Mouse (Mus musculus): ENCODE measurements around the gene Pdlim5.
"Not testable (repeated sequence)": the region's sequence is repeated elsewhere in the genome, so short reads cannot be mapped to it uniquely, and the experiment has no call there.

Gene Pdlim5

GRCm38 (mm10) chr3:142395520-142396193 lies at the start of gene Pdlim5:
Gene Pdlim5 (minus strand): TSS chr3:142395696.
- DNase-seq (ENCODE audit: low spot score) = peak; percentile 88

GRCm38 (mm10) chr3:142443710-142444043 lies 48.2 kb upstream of the Pdlim5 start:
- no peak for DNase-seq (ENCODE audit: low spot score)

DNA sequence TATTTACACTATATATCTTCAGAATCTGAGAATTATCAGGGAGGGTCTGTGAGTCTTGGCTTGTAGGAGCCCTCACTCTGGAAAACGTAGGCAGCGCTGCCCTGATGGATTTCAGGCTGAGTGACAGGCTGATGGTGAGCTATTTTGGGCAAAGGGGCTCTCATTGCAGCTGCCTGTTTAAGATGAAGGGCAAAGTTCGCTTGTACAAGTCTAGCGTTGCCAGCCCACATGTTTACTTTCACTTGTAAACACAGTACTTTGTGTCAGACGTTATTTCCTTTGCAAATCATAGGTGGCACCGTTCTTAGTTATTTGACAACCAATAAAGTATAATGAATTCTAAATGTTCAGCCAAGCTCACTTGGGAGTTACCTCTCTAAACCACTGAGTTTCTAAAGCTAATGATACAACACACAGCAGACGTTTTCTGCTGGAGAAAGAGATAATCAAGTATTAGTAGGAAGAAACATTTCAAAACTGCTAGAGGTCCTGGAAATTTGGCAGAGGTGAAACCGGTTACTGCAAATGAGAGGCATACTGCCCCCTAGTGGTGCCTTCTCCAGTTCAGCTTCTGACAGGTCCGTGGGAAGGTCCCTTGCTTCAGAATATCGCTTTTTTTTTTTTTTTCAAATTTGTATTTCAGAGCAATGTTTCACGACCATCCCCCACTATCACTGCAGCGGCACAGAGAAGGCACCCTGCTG lies 47.7 kb upstream of the Pdlim5 start:
- peak; percentile 90 for DNase-seq (ENCODE audit: low spot score)

- no peak for DNase-seq (ENCODE audit: low spot score)
These were observed 46.7 kb upstream of the Pdlim5 start for GRCm38 (mm10) chr3:142442161-142442560.

GRCm38 (mm10) chr3:142441142-142441541 lies 45.6 kb upstream of the Pdlim5 start:
- no peak for DNase-seq (ENCODE audit: low spot score)

- no peak for DNase-seq (ENCODE audit: low spot score)
These were observed 44.7 kb upstream of the Pdlim5 start for GRCm38 (mm10) chr3:142440191-142440590.

- no peak for DNase-seq (ENCODE audit: low spot score)
These were observed 44.1 kb upstream of the Pdlim5 start for GRCm38 (mm10) chr3:142439591-142440093.

- not testable (repeated sequence) for DNase-seq (ENCODE audit: low spot score)
These were observed 43.1 kb upstream of the Pdlim5 start for GRCm38 (mm10) chr3:142438630-142439029.

GRCm38 (mm10) chr3:142436824-142437223 lies 41.3 kb upstream of the Pdlim5 start:
- DNase-seq (ENCODE audit: low spot score) = no peak

GRCm38 (mm10) chr3:142436212-142436611 lies 40.7 kb upstream of the Pdlim5 start:
- DNase-seq (ENCODE audit: low spot score) = no peak

GRCm38 (mm10) chr3:142434786-142435168 lies 39.3 kb upstream of the Pdlim5 start:
- no peak for DNase-seq (ENCODE audit: low spot score)

GRCm38 (mm10) chr3:142434127-142434785 lies 38.8 kb upstream of the Pdlim5 start:
- DNase-seq (ENCODE audit: low spot score) = no peak

- DNase-seq (ENCODE audit: low spot score) = no peak
These were observed 36.0 kb upstream of the Pdlim5 start for GRCm38 (mm10) chr3:142431481-142431880.

DNA sequence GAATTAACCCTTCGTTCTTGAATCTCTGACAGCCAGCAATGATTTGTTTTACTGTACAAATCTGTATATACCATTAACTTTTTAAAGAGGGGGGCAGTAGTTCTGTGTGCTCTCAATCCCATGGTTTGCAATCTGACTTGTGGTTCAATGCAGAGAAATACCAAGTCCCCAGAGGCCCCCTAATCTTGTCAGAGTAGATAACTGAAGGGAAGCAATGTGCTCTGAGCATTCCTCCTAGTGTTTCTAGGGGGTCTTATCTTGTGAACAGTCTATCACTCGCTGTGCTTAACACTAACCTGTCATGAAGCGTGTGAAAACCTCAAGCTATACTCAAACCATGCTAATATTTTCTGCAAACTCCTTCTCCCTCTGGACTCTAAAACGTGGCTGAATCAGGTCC lies 34.6 kb upstream of the Pdlim5 start:
- DNase-seq (ENCODE audit: low spot score) = no peak

- no peak for DNase-seq (ENCODE audit: low spot score)
These were observed 31.3 kb upstream of the Pdlim5 start for GRCm38 (mm10) chr3:142426806-142427205.

- no peak for DNase-seq (ENCODE audit: low spot score)
These were observed 28.6 kb upstream of the Pdlim5 start for GRCm38 (mm10) chr3:142424134-142424533.

DNA sequence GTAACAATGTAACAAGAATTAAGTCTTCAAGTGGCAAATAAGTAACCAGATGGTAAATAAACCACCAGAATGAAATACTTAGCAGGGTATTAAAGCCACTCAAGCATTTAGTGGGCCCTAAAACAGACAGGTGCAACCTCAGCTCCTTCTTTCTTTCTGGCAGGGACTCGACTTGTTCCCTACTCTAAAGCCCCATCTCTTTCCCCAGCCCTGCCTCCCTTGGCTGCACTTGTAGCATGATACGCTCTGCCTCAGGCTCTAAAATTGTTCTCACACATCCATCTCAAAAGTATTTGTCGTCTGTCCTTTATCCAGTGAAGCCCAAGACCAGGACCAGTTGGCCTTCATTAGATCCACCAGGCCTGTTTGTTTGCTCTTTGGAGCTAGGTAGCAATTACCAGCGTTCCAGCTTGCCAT lies 28.0 kb upstream of the Pdlim5 start:
- DNase-seq (ENCODE audit: low spot score) = no peak

GRCm38 (mm10) chr3:142422229-142422628 lies 26.7 kb upstream of the Pdlim5 start:
- DNase-seq (ENCODE audit: low spot score) = peak; percentile 16

- no peak for DNase-seq (ENCODE audit: low spot score)
These were observed 26.0 kb upstream of the Pdlim5 start for GRCm38 (mm10) chr3:142421470-142421869.

GRCm38 (mm10) chr3:142417996-142418395 lies 22.5 kb upstream of the Pdlim5 start:
- DNase-seq (ENCODE audit: low spot score) = no peak

DNA sequence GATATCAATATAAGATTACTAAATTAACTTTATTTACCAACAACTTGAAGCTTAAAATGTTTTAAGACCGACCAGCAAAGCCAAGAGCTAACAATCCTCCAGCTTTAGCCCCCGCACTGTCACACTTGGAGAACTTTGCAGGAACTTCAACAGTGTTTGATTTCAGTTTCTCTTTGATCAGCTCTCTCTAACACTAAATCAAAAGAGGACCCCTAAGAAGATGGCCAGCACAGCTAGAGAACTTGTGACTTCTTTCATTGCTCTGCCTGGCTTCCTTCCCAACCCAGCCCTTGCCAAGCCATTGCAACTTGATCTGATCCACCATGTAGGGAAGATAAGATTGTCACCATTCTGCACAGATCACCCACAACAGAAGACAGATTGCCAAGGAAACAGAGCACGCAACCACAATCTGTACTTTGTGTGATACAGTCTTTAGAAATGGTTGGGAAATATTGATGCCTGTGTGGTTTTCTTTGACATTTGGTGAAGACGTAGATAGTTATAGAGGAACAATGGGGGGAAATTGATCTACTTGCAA lies 17.9 kb upstream of the Pdlim5 start:
- DNase-seq (ENCODE audit: low spot score) = no peak

GRCm38 (mm10) chr3:142410930-142411329 lies 15.4 kb upstream of the Pdlim5 start:
- DNase-seq (ENCODE audit: low spot score) = no peak
